Mouse (Mus musculus) megakaryocyte, embryonic 14.5 days (primary cell): ENCODE measurements around the gene Ofcc1.

Source experiments
- FLI1 ChIP-seq: IDR thresholded peaks from 2 replicates; pipeline ENCODE4 v1.6.1; 2012; ENCODE audit warnings: low read length, inconsistent platforms, mixed read lengths
- GATA1 ChIP-seq: IDR thresholded peaks from 3 replicates; pipeline ENCODE4 v1.6.1; 2012; ENCODE audit warnings: mixed read lengths, low read length, inconsistent platforms, borderline replicate concordance

DNA sequence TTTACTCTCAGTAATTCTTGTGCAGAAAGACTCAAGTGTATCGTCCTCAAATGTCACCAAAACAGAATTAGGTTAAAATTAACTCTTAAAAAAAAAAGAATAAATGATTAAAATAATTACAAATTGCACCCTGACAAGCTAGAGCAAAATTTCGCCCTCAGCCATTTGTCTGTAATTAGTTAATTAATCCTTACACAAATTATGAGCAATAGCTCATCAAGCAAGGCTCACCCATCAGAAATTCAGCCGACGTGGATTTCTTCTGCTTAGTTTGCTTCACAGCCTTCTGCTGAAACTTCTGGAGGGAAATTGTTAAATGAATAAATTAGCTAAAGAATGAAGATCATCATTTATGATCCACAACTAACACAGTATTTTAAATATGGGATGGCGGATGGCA, 80.6 kb downstream of the Ofcc1 start:
- TF ChIP-seq FLI1 (no peak), GATA1 (no peak)
